Mouse (Mus musculus) CH12.LX (cell line): ENCODE results near the gene Trpm7. TPM values are rescaled to one million over a fixed set of nuclear protein-coding genes. Genes with fewer than 3 reads are reported as not detected.

ENCODE experiments used
- DNase-seq: peaks from one replicate; pipeline ENCODE4 v3.0.0-alpha.2; 2013; ENCODE audit errors: extremely low read depth
- H3K27ac ChIP-seq: 2 replicates; pipeline ENCODE4 v1.5.1; 2012; ENCODE audit warnings: low read depth, mild to moderate bottlenecking, control low read depth, moderate library complexity; ENCODE audit not compliant: insufficient read depth
- H3K27me3 ChIP-seq: replicated peaks from 2 replicates; pipeline ENCODE3; 2012; ENCODE audit warnings: inconsistent platforms
- H3K36me3 ChIP-seq, 2 experiments: replicated peaks in 1 of 2; 2 replicates each; pipeline versions ENCODE3 to v1.6.1; 2012; ENCODE audit warnings: inconsistent platforms in 1 of 2, low read length in 1 of 2, mild to moderate bottlenecking in 1 of 2, mixed read lengths in 1 of 2, moderate library complexity in 1 of 2; ENCODE audit not compliant: control insufficient read depth in 1 of 2, insufficient read depth in 1 of 2
- H3K4me1 ChIP-seq, 2 experiments: 2 replicates each; pipeline ENCODE4 v1.6.1; 2012; ENCODE audit warnings: inconsistent platforms in 1 of 2, moderate library complexity in 1 of 2; ENCODE audit not compliant: insufficient read depth in 2 of 2, control insufficient read depth in 1 of 2
- H3K4me2 ChIP-seq: 2 replicates; pipeline ENCODE4 v1.6.1; 2012; ENCODE audit warnings: low read depth, mild to moderate bottlenecking, control low read depth; ENCODE audit not compliant: poor library complexity, insufficient read depth, severe bottlenecking
- H3K4me3 ChIP-seq, 3 experiments: fragments of 150-350 bp in 1 of 3; sonication (generic) in 1 of 3; replicated peaks in 1 of 3; 2 replicates each; pipeline versions ENCODE3 to v1.5.1; 2011 to 2012; ENCODE audit warnings: low read depth in 2 of 3, low read length in 2 of 3, mild to moderate bottlenecking in 2 of 3, moderate library complexity in 2 of 3, control low read depth in 1 of 3, improper control_type of control experiment in 1 of 3, inconsistent platforms in 1 of 3, mixed read lengths in 1 of 3; ENCODE audit not compliant: poor library complexity in 1 of 3
- H3K79me2 ChIP-seq: replicated peaks from 2 replicates; pipeline ENCODE4 v1.6.1; 2012; ENCODE audit warnings: mild to moderate bottlenecking, moderate library complexity; ENCODE audit not compliant: control insufficient read depth, poor library complexity, insufficient read depth, severe bottlenecking; ENCODE audit errors: extremely low read depth
- H3K9ac ChIP-seq: 2 replicates; pipeline ENCODE4 v1.6.1; 2012; ENCODE audit warnings: low read depth, mild to moderate bottlenecking, control low read depth, moderate library complexity; ENCODE audit not compliant: insufficient read depth
- H3K9me3 ChIP-seq: replicated peaks from 2 replicates; pipeline ENCODE3; 2012; ENCODE audit warnings: low read length, inconsistent platforms, mixed read lengths
- BHLHE40 ChIP-seq: IDR thresholded peaks from 2 replicates; pipeline ENCODE4 v1.6.1; 2011; ENCODE audit warnings: mild to moderate bottlenecking, low read depth, low read length, improper control_type of control experiment
- CHD2 ChIP-seq: IDR thresholded peaks from 2 replicates; pipeline ENCODE4 v1.6.1; 2011; ENCODE audit warnings: low read length, improper control_type of control experiment
- ELF1 ChIP-seq: IDR thresholded peaks from 2 replicates; pipeline ENCODE4 v1.6.1; 2014; ENCODE audit warnings: low read depth, mild to moderate bottlenecking, inconsistent platforms, low read length, improper control_type of control experiment
- EP300 ChIP-seq: IDR thresholded peaks from 2 replicates; pipeline ENCODE4 v1.6.1; 2011; ENCODE audit warnings: low read length, improper control_type of control experiment
- GABPA ChIP-seq: IDR thresholded peaks from 2 replicates; pipeline ENCODE4 v1.6.1; 2012; ENCODE audit warnings: low read depth, low read length, improper control_type of control experiment, inconsistent platforms; ENCODE audit not compliant: insufficient replicate concordance
- IRF4 ChIP-seq: IDR thresholded peaks from 2 replicates; pipeline ENCODE4 v1.6.1; 2014; ENCODE audit warnings: low read depth, mild to moderate bottlenecking, inconsistent platforms, low read length, improper control_type of control experiment
- JUN ChIP-seq: IDR thresholded peaks from 2 replicates; pipeline ENCODE4 v1.6.1; 2011; ENCODE audit warnings: low read depth, mild to moderate bottlenecking, low read length, improper control_type of control experiment, moderate library complexity; ENCODE audit not compliant: insufficient read depth
- JUND ChIP-seq: conservative IDR thresholded peaks from 2 replicates; pipeline ENCODE4 v1.6.1; 2011; ENCODE audit warnings: low read depth, low read length, improper control_type of control experiment
- KAT2A ChIP-seq: IDR thresholded peaks from 2 replicates; pipeline ENCODE4 v1.6.1; 2012; ENCODE audit warnings: low read length, improper control_type of control experiment, inconsistent platforms; ENCODE audit not compliant: insufficient replicate concordance
- MAX ChIP-seq: IDR thresholded peaks from 2 replicates; pipeline ENCODE4 v1.6.1; 2011; ENCODE audit warnings: low read length, improper control_type of control experiment
- MAZ ChIP-seq: IDR thresholded peaks from 2 replicates; pipeline ENCODE4 v1.6.1; 2012; ENCODE audit warnings: low read depth, mild to moderate bottlenecking, inconsistent platforms, low read length, improper control_type of control experiment, moderate library complexity
- PAX5 ChIP-seq: IDR thresholded peaks from 2 replicates; pipeline ENCODE4 v1.6.1; 2012; ENCODE audit warnings: low read length, inconsistent platforms, mixed read lengths
- POLR2A ChIP-seq: IDR thresholded peaks from 2 replicates; pipeline ENCODE4 v1.6.1; 2011; ENCODE audit warnings: low read depth, mild to moderate bottlenecking, improper control_type of control experiment, low read length
- POLR2AphosphoS2 ChIP-seq: IDR thresholded peaks from 2 replicates; pipeline ENCODE4 v1.6.1; 2011; ENCODE audit warnings: low read depth, low read length, improper control_type of control experiment
- RCOR1 ChIP-seq: conservative IDR thresholded peaks from 2 replicates; pipeline ENCODE4 v1.6.1; 2012; ENCODE audit warnings: low read depth, mild to moderate bottlenecking, inconsistent platforms, low read length, improper control_type of control experiment
- TBP ChIP-seq: conservative IDR thresholded peaks from 2 replicates; pipeline ENCODE4 v1.6.1; 2011; ENCODE audit warnings: low read depth, low read length, improper control_type of control experiment
- USF1 ChIP-seq: IDR thresholded peaks from 2 replicates; pipeline ENCODE4 v1.6.1; 2014; ENCODE audit warnings: low read depth, mild to moderate bottlenecking, inconsistent platforms, low read length, improper control_type of control experiment
- ZC3H11A ChIP-seq: IDR thresholded peaks from 2 replicates; pipeline ENCODE4 v1.6.1; 2012; ENCODE audit warnings: low read depth, mild to moderate bottlenecking, inconsistent platforms, low read length, improper control_type of control experiment
- ZKSCAN1 ChIP-seq: IDR thresholded peaks from 2 replicates; pipeline ENCODE4 v1.6.1; 2012; ENCODE audit warnings: low read depth, inconsistent platforms, low read length, improper control_type of control experiment, borderline replicate concordance
- ZMIZ1 ChIP-seq: IDR thresholded peaks from 2 replicates; pipeline ENCODE4 v1.6.1; 2012; ENCODE audit warnings: low read depth, mild to moderate bottlenecking, inconsistent platforms, low read length, improper control_type of control experiment
- ZNF384 ChIP-seq: IDR thresholded peaks from 2 replicates; pipeline ENCODE4 v1.6.1; 2012; ENCODE audit warnings: low read depth, low read length, improper control_type of control experiment, inconsistent platforms
- dilution Hi-C: fragments of 300-500 bp; cut with MboI; formaldehyde crosslinking; loops from 2 replicates; pipeline ENCODE4 v1.14.3; 2020; ENCODE audit warnings: low sequenced_read_pairs; ENCODE audit not compliant: extremely low pct_unique_long_range_greater_than_20kb, extremely low pct_ligation_motif_present
- in situ Hi-C: fragments of 300-500 bp; cut with MboI; formaldehyde crosslinking; loops from 3 replicates; pipeline ENCODE4 v1.14.3; 2019; ENCODE audit warnings: low sequenced_read_pairs, low pct_ligation_motif_present, low pct_unique_long_range_greater_than_20kb, mixed read lengths
- polyA plus RNA-seq: library from polyadenylated mRNA; unstranded; fragments of >175 nt; gene quantifications from 2 replicates; pipeline ENCODE4 v1.2.1, GENCODE M21; 2012; ENCODE audit warnings: low read depth; ENCODE audit not compliant: insufficient read length
- total RNA-seq, 2 experiments: library from RNA; depleted of rRNA; stranded (reverse); fragments of 300-350 nt in 1 of 2; fragments of >200 nt in 1 of 2; gene quantifications; 2 replicates each; pipeline ENCODE4 v1.2.3; 2012 to 2014

Gene Trpm7
- total and polyA plus RNA-seq, 3 experiments: 14.1 to 30.1 (median 23.7) TPM

DNA sequence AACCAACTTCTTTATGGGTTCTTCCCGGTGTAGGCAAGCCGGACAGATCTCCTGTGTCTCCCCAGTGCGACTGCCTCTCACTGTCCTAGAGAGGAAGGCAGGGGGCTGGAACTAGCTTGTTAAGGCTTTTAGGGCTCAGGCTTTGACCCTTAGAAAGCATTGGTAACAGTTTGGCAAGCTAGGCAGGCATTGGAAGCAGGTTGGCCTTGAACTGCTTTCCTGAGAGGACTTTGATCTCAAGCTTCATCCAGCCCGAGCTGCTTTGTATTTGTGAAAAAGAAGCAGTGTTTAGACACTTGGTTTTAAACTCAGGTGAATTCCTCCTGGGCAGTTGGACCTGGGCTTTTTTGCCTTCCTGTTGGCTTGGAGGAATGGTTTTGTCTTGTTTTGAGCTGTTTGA lies 97.2 kb downstream of the Trpm7 start:
- Histone ChIP-seq H3K9me3 (no peaks in the 10 kb centered on the region), H3K36me3 (no peaks in the 10 kb centered on the region), H3K4me2 (no peak overlapping the region), H3K4me3 (no peak overlapping the region), H3K4me1 (no peaks in the 10 kb centered on the region; a peak in 2 of 4 replicates), H3K9ac (no peak overlapping the region), H3K79me2 (no peaks in the 10 kb centered on the region), H3K27me3 (no peaks in the 10 kb centered on the region), H3K27ac (no peak overlapping the region)
- no peak for DNase-seq
- dilution Hi-C loops: no loop called here
- in situ Hi-C loops: no loop called here
- TF ChIP-seq JUN (no peak), POLR2AphosphoS2 (no peak), EP300 (no peak), MAZ (no peak), BHLHE40 (no peak), USF1 (no peak), ELF1 (no peak), ZNF384 (no peak), ZMIZ1 (no peak), KAT2A (no peak), ZC3H11A (no peak), JUND (no peak), POLR2A (no peak), CHD2 (no peak), PAX5 (no peak), ZKSCAN1 (no peak), IRF4 (no peak), MAX (no peak), TBP (no peak)

- no peaks in the 10 kb centered on the region for H3K79me2 ChIP-seq
- H3K9me3 ChIP-seq: peaks cover 2% of the 10 kb centered on the region
- no peaks in the 10 kb centered on the region; a peak in 1 of 4 replicates for H3K4me1 ChIP-seq
- H3K36me3 ChIP-seq: no peaks in the 10 kb centered on the region
- dilution Hi-C loops (no loop called here), in situ Hi-C loops (no loop called here)
- no peaks in the 10 kb centered on the region for H3K27me3 ChIP-seq
- no peak for DNase-seq
- TF ChIP-seq JUND (no peak), ZC3H11A (no peak), POLR2A (no peak), RCOR1 (no peak), GABPA (no peak)
- no peak overlapping the region for H3K4me2 ChIP-seq
- H3K9ac ChIP-seq: no peak overlapping the region
- H3K27ac ChIP-seq: no peak overlapping the region
- H3K4me3 ChIP-seq: no peak overlapping the region
Observed at GRCm38 (mm10) chr2:126776416-126776815, 99.6 kb downstream of the Trpm7 start.
